Mouse (Mus musculus) kidney, embryonic 14.5 days (tissue): ENCODE data around the gene Hexim2. TPM values are rescaled to one million over a fixed set of nuclear protein-coding genes. Genes with fewer than 3 reads are reported as not detected.

Experiments
- ATAC-seq: fragments of 200-750 bp; cut with Nextera tagmentation; 2 replicates; pipeline ENCODE4 v1.8.0; 2017; ENCODE audit warnings: moderate number of reproducible peaks, mild to moderate bottlenecking, moderate TSS enrichment, moderate library complexity; ENCODE audit not compliant: low FRiP score, low TSS enrichment
- H3K27ac ChIP-seq: fragments of 300-500 bp; sonication (generic); 2 replicates; pipeline ENCODE4 v1.5.1; 2014; ENCODE audit warnings: low read depth, mild to moderate bottlenecking, low read length, moderate library complexity, mixed read lengths
- H3K27me3 ChIP-seq: fragments of 300-500 bp; sonication (generic); 2 replicates; pipeline ENCODE4 v1.6.1; 2014; ENCODE audit warnings: mild to moderate bottlenecking, low read length; ENCODE audit not compliant: control insufficient read depth, insufficient read depth
- H3K36me3 ChIP-seq: fragments of 300-500 bp; sonication (generic); 2 replicates; pipeline ENCODE4 v1.6.1; 2014; ENCODE audit warnings: low read length, mixed read lengths; ENCODE audit not compliant: control insufficient read depth, insufficient read depth
- H3K4me1 ChIP-seq: fragments of 300-500 bp; sonication (generic); 2 replicates; pipeline ENCODE4 v1.6.1; 2014; ENCODE audit warnings: low read length, mixed read lengths; ENCODE audit not compliant: control insufficient read depth, insufficient read depth
- H3K4me2 ChIP-seq: fragments of 300-500 bp; sonication (generic); replicated peaks from 2 replicates; pipeline ENCODE4 v1.6.1; 2014; ENCODE audit warnings: low read depth, mild to moderate bottlenecking, low read length
- H3K4me3 ChIP-seq: fragments of 300-500 bp; sonication (generic); 2 replicates; pipeline ENCODE4 v1.5.1; 2014; ENCODE audit warnings: mild to moderate bottlenecking, low read length
- H3K9ac ChIP-seq: fragments of 300-500 bp; sonication (generic); 2 replicates; pipeline ENCODE4 v1.6.1; 2014; ENCODE audit warnings: low read depth, mild to moderate bottlenecking, low read length, moderate library complexity
- H3K9me3 ChIP-seq: fragments of 300-500 bp; sonication (generic); 2 replicates; pipeline ENCODE4 v1.6.1; 2016; ENCODE audit warnings: low read length; ENCODE audit not compliant: control insufficient read depth
- WGBS: fragments of 180-500 bp; shearing (Covaris S2); extraction: QIAGEN DNeasy Blood & Tissue Kit; methylation state at CpG from one replicate; pipeline ENCODE4 v1.1.7; 2014; 5-methylcytosine and 5-hydroxymethylcytosine counted together
- polyA plus RNA-seq: library from polyadenylated mRNA; unstranded; fragments of >200 nt; fragmentation: Nextera tagmentation; extraction: Ambion mirVana; gene quantifications from 2 replicates; pipeline ENCODE4 v1.2.1, GENCODE M21; 2014

Gene Hexim2
- polyA plus RNA-seq, 1 experiment from 2014 or later, result 10.3 TPM

- no peak overlapping the region for H3K27ac ChIP-seq
- H3K9me3 ChIP-seq, result no peaks in the 10 kb centered on the region
- 58% methylated on average over 6 of the region's 6 CpGs for WGBS
- no peaks in the 10 kb centered on the region for H3K36me3 ChIP-seq
- H3K4me1 ChIP-seq, result peaks cover 19% of the 10 kb centered on the region
- peaks cover 36% of the 10 kb centered on the region for H3K27me3 ChIP-seq
- no peak overlapping the region; the same call in 1 of the 2 replicates for H3K4me2 ChIP-seq
- no peak overlapping the region for H3K9ac ChIP-seq
- H3K4me3 ChIP-seq, result no peak overlapping the region
- no peak for ATAC-seq
Measured at GRCm38 (mm10) chr11:103172392-103173040, 40.3 kb downstream of the Hexim2 start.

- Histone ChIP-seq H3K27ac (no peak overlapping the region), H3K4me1 (peaks cover 19% of the 10 kb centered on the region), H3K4me3 (no peak overlapping the region), H3K9me3 (no peaks in the 10 kb centered on the region), H3K36me3 (no peaks in the 10 kb centered on the region), H3K4me2 (no peak overlapping the region), H3K9ac (no peak overlapping the region), H3K27me3 (peaks cover 36% of the 10 kb centered on the region)
- WGBS, result 83% methylated on average over 7 of the region's 7 CpGs
- ATAC-seq, result no peak
Measured at GRCm38 (mm10) chr11:103173041-103173770, 41.0 kb downstream of the Hexim2 start.

- H3K4me2 ChIP-seq, result no peak overlapping the region
- no peaks in the 10 kb centered on the region for H3K9me3 ChIP-seq
- WGBS, result 90% methylated on average over 11 of the region's 11 CpGs
- no peaks in the 10 kb centered on the region for H3K36me3 ChIP-seq
- no peak overlapping the region for H3K9ac ChIP-seq
- H3K27me3 ChIP-seq, result peaks cover 36% of the 10 kb centered on the region
- ATAC-seq, result no peak
- no peak overlapping the region for H3K27ac ChIP-seq
- peaks cover 19% of the 10 kb centered on the region for H3K4me1 ChIP-seq
- no peak overlapping the region for H3K4me3 ChIP-seq
Measured at GRCm38 (mm10) chr11:103173771-103174344, 41.6 kb downstream of the Hexim2 start.

- H3K27ac ChIP-seq, result no peak overlapping the region
- peaks cover 19% of the 10 kb centered on the region for H3K4me1 ChIP-seq
Measured at GRCm38 (mm10) chr11:103174411-103174832, 42.2 kb downstream of the Hexim2 start.

GRCm38 (mm10) chr11:103174891-103175391 lies 42.7 kb downstream of the Hexim2 start:
- H3K27ac ChIP-seq, result no peak overlapping the region
- H3K9ac ChIP-seq, result no peak overlapping the region

More at GRCm38 (mm10) chr11:103174411-103174832, 42.2 kb downstream of the Hexim2 start:
- Histone ChIP-seq H3K9me3 (no peaks in the 10 kb centered on the region), H3K36me3 (no peaks in the 10 kb centered on the region), H3K9ac (no peak overlapping the region), H3K4me3 (no peak overlapping the region), H3K27me3 (peaks cover 34% of the 10 kb centered on the region), H3K4me2 (no peak overlapping the region)
- ATAC-seq, result no peak
- WGBS, result 74% methylated on average over 5 of the region's 5 CpGs

GRCm38 (mm10) chr11:103175688-103176442 lies 43.6 kb downstream of the Hexim2 start:
- ATAC-seq, result no peak
- Histone ChIP-seq H3K9ac (no peak overlapping the region), H3K27me3 (peaks cover 19% of the 10 kb centered on the region), H3K4me2 (no peak overlapping the region), H3K27ac (no peak overlapping the region), H3K36me3 (no peaks in the 10 kb centered on the region), H3K9me3 (no peaks in the 10 kb centered on the region), H3K4me1 (peaks cover 14% of the 10 kb centered on the region), H3K4me3 (no peak overlapping the region)
- 67% methylated on average over 14 of the region's 14 CpGs for WGBS

More at GRCm38 (mm10) chr11:103174891-103175391, 42.7 kb downstream of the Hexim2 start:
- H3K4me1 ChIP-seq, result peaks cover 19% of the 10 kb centered on the region
- no peaks in the 10 kb centered on the region for H3K36me3 ChIP-seq
- H3K4me3 ChIP-seq, result no peak overlapping the region
- whole genome bisulfite sequencing, result 24% methylated on average over 8 of the region's 8 CpGs
- H3K9me3 ChIP-seq, result no peaks in the 10 kb centered on the region
- H3K27me3 ChIP-seq, result peaks cover 29% of the 10 kb centered on the region
- ATAC-seq, result 0 out of 2 replicates have a peak, but pooled peaks have one; percentile 29
- no peak overlapping the region for H3K4me2 ChIP-seq

- peaks cover 13% of the 10 kb centered on the region for H3K27me3 ChIP-seq
- WGBS, result 81% methylated on average over 1 of the region's 1 CpGs
- H3K9me3 ChIP-seq, result no peaks in the 10 kb centered on the region
- H3K4me2 ChIP-seq, result no peak overlapping the region
- H3K36me3 ChIP-seq, result no peaks in the 10 kb centered on the region
- no peak for ATAC-seq
- H3K4me3 ChIP-seq, result no peak overlapping the region
- H3K9ac ChIP-seq, result no peak overlapping the region
- H3K4me1 ChIP-seq, result peaks cover 14% of the 10 kb centered on the region
- no peak overlapping the region for H3K27ac ChIP-seq
Measured at GRCm38 (mm10) chr11:103176510-103176909, 44.3 kb downstream of the Hexim2 start.

- no peak overlapping the region for H3K4me3 ChIP-seq
- H3K27me3 ChIP-seq, result peaks cover 6% of the 10 kb centered on the region
- no peak overlapping the region for H3K27ac ChIP-seq
- no peak overlapping the region for H3K4me2 ChIP-seq
- H3K9ac ChIP-seq, result no peak overlapping the region
- H3K36me3 ChIP-seq, result no peaks in the 10 kb centered on the region
- no peak for ATAC-seq
- no peaks in the 10 kb centered on the region for H3K9me3 ChIP-seq
- WGBS, result 84% methylated on average over 5 of the region's 5 CpGs
- H3K4me1 ChIP-seq, result peaks cover 13% of the 10 kb centered on the region
Measured at GRCm38 (mm10) chr11:103177216-103177615, 45.0 kb downstream of the Hexim2 start.
